Mouse (Mus musculus): ENCODE measurements around the gene Zfpm1.
A peak's percentile ranks its signal among the peaks of the same experiment; 100 is the strongest.

Zfpm1 gene

GRCm38 (mm10) chr8:122296173-122297001 is 14.4 kb downstream of the Zfpm1 start:
- DNase-seq (ENCODE audit: low read depth) = no peak

- no peak for DNase-seq (ENCODE audit: low read depth)
Measured at GRCm38 (mm10) chr8:122299581-122300254, 17.8 kb downstream of the Zfpm1 start.

DNA sequence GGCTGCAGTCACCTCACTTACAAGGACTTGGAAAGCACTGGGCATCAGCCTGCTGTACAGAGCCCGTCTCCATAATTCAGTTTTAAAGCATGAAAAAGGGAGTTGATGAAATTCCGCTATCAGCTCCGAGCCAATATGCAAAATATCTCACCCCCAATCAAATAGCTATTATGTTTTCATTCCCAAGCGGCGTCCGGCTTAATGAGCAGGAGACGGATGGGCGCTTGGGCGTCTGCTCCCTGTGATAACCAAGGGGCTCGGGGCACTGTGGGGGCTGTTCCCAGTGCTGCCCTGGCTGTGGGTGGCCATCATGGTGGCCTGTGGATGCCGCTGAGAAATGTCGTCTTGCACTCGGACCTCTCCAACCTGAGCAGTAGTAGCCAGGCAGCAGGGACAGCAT is 19.1 kb downstream of the Zfpm1 start:
- DNase-seq (ENCODE audit: low read depth) = no peak

DNA sequence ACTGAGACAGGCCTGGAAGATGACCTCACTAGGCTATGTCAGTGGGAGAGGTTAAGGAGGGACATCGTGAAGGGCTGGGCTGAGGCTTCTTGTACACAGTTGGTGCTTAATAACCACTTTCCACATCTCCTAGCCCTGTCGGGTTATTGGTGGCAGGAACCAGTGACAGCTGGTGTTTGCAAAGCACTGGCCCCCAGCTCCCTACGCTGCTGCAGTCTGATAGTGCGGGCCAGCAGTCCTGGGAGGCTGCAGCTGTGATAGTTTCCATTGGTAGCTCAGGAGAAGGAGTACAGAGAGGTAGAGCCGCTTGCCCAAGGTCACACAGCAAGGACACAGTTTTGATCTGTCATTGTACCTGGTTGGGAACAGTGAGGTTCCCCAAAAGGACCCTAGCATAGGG is 19.9 kb downstream of the Zfpm1 start:
- DNase-seq (ENCODE audit: low read depth) = no peak

DNA sequence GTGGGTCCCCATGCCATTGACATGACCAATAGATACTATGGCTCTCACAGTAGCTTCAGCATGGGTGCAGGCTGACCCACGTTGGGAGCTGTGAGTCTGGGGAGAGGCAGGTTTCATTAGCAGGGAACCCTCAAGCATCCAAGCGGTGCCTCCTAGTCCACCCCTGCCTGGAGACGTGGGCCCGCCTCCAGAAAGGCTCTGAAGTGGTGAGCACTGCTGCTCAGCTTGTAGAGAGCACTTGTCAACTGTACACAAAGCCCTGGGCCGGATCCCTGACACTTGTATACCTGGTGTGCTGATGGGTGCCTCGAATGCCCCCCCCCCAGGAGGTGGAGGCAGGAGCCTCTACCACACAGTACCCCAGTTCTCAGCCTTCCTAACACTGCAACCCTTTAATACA is 21.5 kb downstream of the Zfpm1 start:
- no peak for DNase-seq (ENCODE audit: low read depth)

DNA sequence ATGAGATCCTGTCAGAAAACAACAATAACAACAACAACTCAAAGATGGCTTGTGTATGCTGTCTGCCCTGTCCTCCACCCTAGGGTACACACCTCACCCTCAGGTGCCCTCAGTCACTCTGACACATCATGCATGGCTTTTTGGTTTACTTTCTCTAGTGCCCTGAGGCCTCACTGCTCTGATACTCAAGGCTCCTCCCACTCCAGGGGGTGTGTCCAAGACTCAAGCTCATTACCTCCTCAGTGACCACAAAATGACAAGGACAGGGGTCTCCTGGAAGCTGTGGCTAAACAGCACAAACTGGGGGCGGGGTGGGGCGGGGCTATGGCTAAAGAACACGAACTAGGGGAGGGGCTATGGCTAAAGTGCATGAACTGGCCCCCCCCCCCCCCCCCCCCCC is 22.1 kb downstream of the Zfpm1 start:
- peak; percentile 26 for DNase-seq (ENCODE audit: low read depth)

DNA sequence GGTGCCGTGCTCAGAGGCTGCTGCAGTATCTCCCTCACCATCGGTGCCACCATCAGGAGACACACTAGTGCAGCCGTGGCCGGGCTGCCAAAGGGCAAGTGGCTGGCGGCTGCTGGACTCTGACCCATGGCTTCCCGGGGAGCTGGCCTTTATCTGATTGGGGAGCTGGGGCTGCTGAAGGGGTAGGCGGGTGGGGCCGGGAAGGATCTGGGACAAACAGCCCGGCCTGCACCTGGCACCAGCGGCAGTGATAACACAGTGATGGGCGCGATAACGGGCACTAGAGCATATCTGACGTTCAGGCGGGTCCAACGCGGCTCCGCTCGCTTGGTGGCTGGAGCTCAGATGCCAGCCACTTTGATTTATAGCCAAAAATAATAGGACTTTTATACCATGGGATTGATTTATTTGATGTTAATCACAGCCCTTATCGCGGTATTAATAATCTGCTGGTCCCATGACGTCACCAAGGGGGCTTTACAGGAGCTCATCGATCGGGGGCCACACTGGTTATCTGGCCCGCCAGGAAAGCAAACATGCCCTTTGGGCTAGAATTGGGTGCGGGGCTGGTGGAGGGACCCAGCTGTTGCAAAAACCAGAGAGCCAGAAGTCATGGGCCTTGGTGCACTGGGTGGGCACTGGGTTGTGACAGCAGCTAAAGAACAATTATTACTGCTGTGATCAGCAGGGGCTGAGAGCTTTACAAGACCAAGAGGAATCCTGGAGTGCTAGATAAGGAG is 24.9 kb downstream of the Zfpm1 start:
- no peak for DNase-seq (ENCODE audit: low read depth)

DNA sequence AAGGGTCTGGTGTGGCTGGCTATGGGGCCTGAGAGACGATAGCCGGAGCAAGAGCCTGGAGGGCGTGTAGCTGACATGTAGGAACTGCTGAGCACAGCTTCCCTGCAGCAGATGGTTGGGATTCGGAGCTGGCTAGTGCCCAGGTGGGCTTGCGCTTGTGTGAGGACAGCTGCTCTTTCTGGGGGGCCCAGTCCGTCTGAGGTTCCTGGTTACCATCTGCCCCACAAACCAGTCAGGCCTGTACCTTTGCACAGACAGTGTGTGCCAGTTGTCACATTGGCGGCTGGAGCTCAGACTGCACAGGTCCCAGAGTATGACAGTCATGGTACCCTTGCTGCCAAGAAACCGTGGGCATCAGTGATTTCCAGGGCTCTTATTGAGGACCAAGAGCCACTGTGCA is 25.9 kb downstream of the Zfpm1 start:
- DNase-seq (ENCODE audit: low read depth) = no peak

DNA sequence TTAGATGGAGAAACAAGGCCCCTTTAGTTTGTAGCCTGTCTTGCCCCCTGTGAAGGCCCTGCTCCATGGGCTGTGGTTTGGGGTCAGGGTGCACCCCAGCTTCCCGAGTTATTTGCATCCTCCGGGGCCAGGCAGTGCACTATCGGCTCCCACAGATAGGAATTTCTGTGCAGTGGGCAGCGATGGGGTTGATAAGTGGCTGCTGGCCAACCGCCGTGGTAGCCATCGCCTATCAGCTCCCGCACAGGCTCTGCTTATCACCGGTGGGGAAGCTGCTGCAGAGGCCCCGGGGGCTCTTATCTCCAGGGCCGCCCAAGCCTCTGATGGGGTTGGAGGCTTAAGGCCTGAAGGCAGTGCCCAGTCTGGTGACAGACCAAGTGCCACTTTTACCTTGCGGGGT is 27.3 kb downstream of the Zfpm1 start:
- DNase-seq (ENCODE audit: low read depth) = no peak

- no peak for DNase-seq (ENCODE audit: low read depth)
Measured at GRCm38 (mm10) chr8:122311115-122311514, 29.2 kb downstream of the Zfpm1 start.

GRCm38 (mm10) chr8:122312553-122312952 is 30.6 kb downstream of the Zfpm1 start:
- no peak for DNase-seq (ENCODE audit: low read depth)

GRCm38 (mm10) chr8:122313310-122313709 is 31.4 kb downstream of the Zfpm1 start:
- DNase-seq (ENCODE audit: low read depth) = no peak

GRCm38 (mm10) chr8:122314899-122315496 is 33.1 kb downstream of the Zfpm1 start:
- DNase-seq (ENCODE audit: low read depth) = no peak

- no peak for DNase-seq (ENCODE audit: low read depth)
Measured at GRCm38 (mm10) chr8:122316402-122316801, 34.5 kb downstream of the Zfpm1 start.

GRCm38 (mm10) chr8:122317918-122318475 is 36.1 kb downstream of the Zfpm1 start:
- DNase-seq (ENCODE audit: low read depth) = no peak

DNA sequence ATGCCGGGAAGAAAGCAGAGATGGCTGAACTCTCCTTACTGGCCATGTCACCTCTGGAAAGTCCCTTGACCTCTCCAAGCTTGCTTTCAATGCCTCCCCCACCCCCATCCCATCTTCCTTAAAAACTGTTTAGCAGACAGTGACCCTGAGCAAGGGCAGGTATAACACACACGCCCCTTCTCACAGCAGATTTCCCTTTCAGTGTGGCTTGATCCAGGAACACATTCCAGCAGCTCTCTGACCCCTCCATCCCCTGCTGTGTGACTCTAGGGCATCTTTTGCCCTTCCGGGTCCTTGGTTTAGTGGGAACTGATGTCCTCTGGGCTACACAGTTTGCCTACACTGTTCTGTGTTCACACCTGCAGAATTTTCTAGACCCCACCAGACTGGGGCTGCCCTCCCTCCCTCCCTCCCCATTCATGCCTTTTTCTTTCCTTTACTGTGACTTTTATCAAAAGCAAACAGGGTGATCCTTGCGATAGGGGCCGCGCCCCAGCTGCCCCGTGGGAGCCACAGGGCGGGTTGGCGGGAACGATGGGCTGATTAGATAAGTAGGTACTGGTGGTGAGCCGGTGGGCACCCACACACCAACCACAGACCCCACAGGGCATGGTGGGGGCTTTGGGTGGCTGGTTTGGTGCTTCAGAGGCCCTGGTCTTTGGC is 37.2 kb downstream of the Zfpm1 start:
- no peak for DNase-seq (ENCODE audit: low read depth)

DNA sequence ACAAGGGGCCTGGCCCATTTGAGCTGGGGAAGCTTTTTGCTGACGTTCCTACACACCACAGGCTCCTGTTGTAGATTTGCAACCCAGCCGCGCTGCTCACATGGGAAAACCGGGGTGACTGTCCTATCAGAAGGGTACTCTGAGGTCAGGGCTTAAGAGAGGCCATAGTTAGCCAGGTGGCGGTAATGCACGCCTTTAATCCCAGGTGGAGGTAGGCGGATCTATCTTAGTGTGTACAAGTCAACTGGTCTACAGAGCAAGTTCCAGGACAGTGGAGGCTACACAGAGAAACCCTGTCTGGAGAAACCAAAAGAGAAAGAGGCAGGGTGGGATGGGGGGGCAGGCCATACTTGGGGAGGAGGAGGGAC is 37.8 kb downstream of the Zfpm1 start:
- no peak for DNase-seq (ENCODE audit: low read depth)

- no peak for DNase-seq (ENCODE audit: low read depth)
Measured at GRCm38 (mm10) chr8:122320541-122320940, 38.6 kb downstream of the Zfpm1 start.

DNA sequence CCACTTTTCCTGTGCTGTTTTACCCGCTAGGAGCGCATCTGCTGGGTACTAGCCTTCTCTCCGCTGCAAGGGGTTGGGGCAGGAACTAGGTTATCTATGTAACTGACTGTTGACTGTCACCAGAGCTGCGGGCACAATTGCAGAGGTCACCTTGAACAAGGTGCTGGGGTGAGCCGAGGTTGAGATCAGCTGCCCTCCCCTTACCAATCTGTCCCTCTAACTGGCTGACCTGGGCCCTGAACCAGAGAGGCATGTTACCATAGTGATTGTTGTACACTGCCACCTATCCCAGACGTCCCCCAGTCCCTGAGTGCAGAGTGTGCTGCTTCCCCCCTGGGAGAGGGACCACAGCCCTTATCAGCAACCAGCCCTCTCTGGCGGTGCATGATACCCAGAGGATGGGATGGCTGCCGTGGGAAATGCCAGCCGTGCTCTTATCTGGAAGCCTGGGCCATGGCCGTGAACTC is 39.5 kb downstream of the Zfpm1 start:
- DNase-seq (ENCODE audit: low read depth) = no peak

DNA sequence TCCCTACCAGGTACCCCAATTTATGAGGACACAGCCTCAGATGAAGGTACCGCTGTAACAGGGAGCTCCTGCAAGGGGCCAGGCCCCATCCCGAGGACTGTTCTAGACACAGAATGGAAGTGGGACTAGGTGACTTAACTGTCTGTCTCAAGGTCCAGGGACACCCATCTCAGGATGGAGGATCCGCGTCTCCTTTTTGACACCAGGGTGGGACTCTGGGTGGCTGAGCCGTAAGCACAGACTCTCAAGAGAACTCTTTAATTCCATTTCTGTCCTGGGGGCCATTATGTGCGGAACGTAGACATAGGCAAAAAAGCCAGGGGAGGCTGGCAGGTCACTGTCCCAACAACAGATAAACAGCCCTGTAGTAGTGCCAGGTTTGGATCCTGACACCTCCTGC is 40.2 kb downstream of the Zfpm1 start:
- no peak for DNase-seq (ENCODE audit: low read depth)

GRCm38 (mm10) chr8:122322792-122323191 is 40.9 kb downstream of the Zfpm1 start:
- no peak for DNase-seq (ENCODE audit: low read depth)

Measured in naive thymus-derived CD4-positive, alpha-beta T cell, adult 2 months (primary cell).